Mouse (Mus musculus) megakaryocyte, embryonic 14.5 days (primary cell): ENCODE measurements around the gene Igtp.

ENCODE experiments used
- FLI1 ChIP-seq: IDR thresholded peaks from 2 replicates; pipeline ENCODE4 v1.6.1; 2012; ENCODE audit warnings: low read length, inconsistent platforms, mixed read lengths
- GATA1 ChIP-seq: IDR thresholded peaks from 3 replicates; pipeline ENCODE4 v1.6.1; 2012; ENCODE audit warnings: mixed read lengths, low read length, inconsistent platforms, borderline replicate concordance

DNA sequence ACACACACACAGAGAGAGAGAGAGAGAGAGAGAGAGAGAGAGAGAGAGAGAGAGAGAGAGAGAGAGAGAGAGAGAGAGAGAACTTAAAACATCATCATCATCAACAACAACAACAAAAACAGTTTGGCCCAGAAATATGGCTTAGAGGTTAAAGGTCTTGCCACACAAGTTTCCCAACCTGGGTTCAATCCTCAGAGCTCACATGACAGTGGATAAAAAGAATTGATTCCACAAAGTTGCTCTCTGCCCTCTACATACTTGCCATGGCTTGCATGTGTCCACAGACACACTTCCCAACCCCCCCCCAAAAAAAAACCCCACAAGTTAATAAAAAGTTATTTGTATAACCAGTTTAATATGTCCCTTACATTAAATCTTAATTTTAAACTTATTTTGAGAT is 27.1 kb downstream of the Igtp start:
- TF ChIP-seq GATA1, result no peak
- TF ChIP-seq FLI1, result no peak
